Mouse (Mus musculus) natural killer cell, adult 2 months (primary cell): ENCODE data around the gene Sub1.

Source experiments
- DNase-seq, 2 experiments: peaks; one replicate each; pipeline ENCODE4 v3.0.0; 2022; ENCODE audit warnings: low spot score in 2 of 2

Sub1 gene

GRCm38 (mm10) chr15:12013532-12014196, 16.9 kb upstream of the Sub1 start:
- no peak for DNase-seq

- DNase-seq = peak; percentile 76 to 79
These were observed 13.8 kb upstream of the Sub1 start for GRCm38 (mm10) chr15:12010602-12011044.

- DNase-seq = peak; percentile 76 to 89
These were observed 13.2 kb upstream of the Sub1 start for GRCm38 (mm10) chr15:12009712-12010601.

GRCm38 (mm10) chr15:12008894-12009293, 12.1 kb upstream of the Sub1 start:
- no peak for DNase-seq

- DNase-seq = peak; percentile 56 to 78
These were observed 11.4 kb upstream of the Sub1 start for GRCm38 (mm10) chr15:12007971-12008800.

- no peak for DNase-seq
These were observed 10.6 kb upstream of the Sub1 start for GRCm38 (mm10) chr15:12007421-12007820.

- no peak for DNase-seq
These were observed 9.4 kb upstream of the Sub1 start for GRCm38 (mm10) chr15:12006169-12006568.

GRCm38 (mm10) chr15:11995815-11996201, 975 bp downstream of the Sub1 start:
- DNase-seq = peak; percentile 87 to 93

- peak; percentile 42 to 44 for DNase-seq
These were observed 1.6 kb downstream of the Sub1 start for GRCm38 (mm10) chr15:11994921-11995814.

GRCm38 (mm10) chr15:11994006-11994405, 2.8 kb downstream of the Sub1 start:
- no peak for DNase-seq

- no peak for DNase-seq
These were observed 5.2 kb downstream of the Sub1 start for GRCm38 (mm10) chr15:11991552-11992113.

- DNase-seq = no peak
These were observed 8.2 kb downstream of the Sub1 start for GRCm38 (mm10) chr15:11988580-11988979.

GRCm38 (mm10) chr15:11987892-11988291, 8.9 kb downstream of the Sub1 start:
- DNase-seq = no peak

- DNase-seq = no peak
These were observed 14.8 kb downstream of the Sub1 start for GRCm38 (mm10) chr15:11981985-11982384.

- no peak for DNase-seq
These were observed 15.3 kb downstream of the Sub1 start for GRCm38 (mm10) chr15:11981501-11981900.

GRCm38 (mm10) chr15:11978175-11978574, 18.6 kb downstream of the Sub1 start:
- no peak for DNase-seq

GRCm38 (mm10) chr15:11977071-11977470, 19.7 kb downstream of the Sub1 start:
- no peak for DNase-seq

GRCm38 (mm10) chr15:11975836-11976235, 20.9 kb downstream of the Sub1 start:
- DNase-seq = no peak

- peak; percentile 66 to 78 for DNase-seq
These were observed 24.8 kb downstream of the Sub1 start for GRCm38 (mm10) chr15:11971854-11972420.

- no peak for DNase-seq
These were observed 26.2 kb downstream of the Sub1 start for GRCm38 (mm10) chr15:11970621-11971020.
